Mouse (Mus musculus) heart, embryonic 10.5 days (tissue): ENCODE measurements around the gene Prune1. TPM values are rescaled to one million over a fixed set of nuclear protein-coding genes. Genes with fewer than 3 reads are reported as not detected.

ENCODE experiments used
- DNase-seq: peaks from one replicate; pipeline ENCODE4 v3.0.0-alpha.2; 2017; ENCODE audit warnings: low spot score
- H3K27ac ChIP-seq: fragments of 300-500 bp; sonication (generic); 2 replicates; pipeline ENCODE4 v1.5.1; 2016; ENCODE audit warnings: mild to moderate bottlenecking
- H3K27me3 ChIP-seq: fragments of 300-500 bp; sonication (generic); 2 replicates; pipeline ENCODE4 v1.6.1; 2016; ENCODE audit warnings: mild to moderate bottlenecking; ENCODE audit not compliant: poor library complexity, insufficient read depth, severe bottlenecking
- H3K36me3 ChIP-seq: fragments of 300-500 bp; sonication (generic); 2 replicates; pipeline ENCODE4 v1.6.1; 2016; ENCODE audit warnings: mild to moderate bottlenecking, moderate library complexity
- H3K4me1 ChIP-seq: fragments of 300-500 bp; sonication (generic); 2 replicates; pipeline ENCODE4 v1.6.1; 2016; ENCODE audit warnings: mild to moderate bottlenecking
- H3K4me3 ChIP-seq: fragments of 300-500 bp; sonication (generic); 2 replicates; pipeline ENCODE4 v1.5.1; 2016; ENCODE audit warnings: mild to moderate bottlenecking, moderate library complexity
- H3K9me3 ChIP-seq: fragments of 300-500 bp; sonication (generic); 2 replicates; pipeline ENCODE4 v1.6.1; 2016; ENCODE audit warnings: mild to moderate bottlenecking, moderate library complexity
- WGBS: fragments of 180-500 bp; shearing (Covaris S2); methylation state at CpG from one replicate; pipeline ENCODE4 v1.1.7; 2016; 5-methylcytosine and 5-hydroxymethylcytosine counted together
- polyA plus RNA-seq: library from polyadenylated mRNA; unstranded; fragments of >200 nt; fragmentation: Nextera tagmentation; extraction: Ambion mirVana; gene quantifications from 2 replicates; pipeline ENCODE4 v1.2.1, GENCODE M21; 2016

The Prune1 gene
- polyA plus RNA-seq, 1 experiment from 2014 or later, result 30.7 TPM

DNA sequence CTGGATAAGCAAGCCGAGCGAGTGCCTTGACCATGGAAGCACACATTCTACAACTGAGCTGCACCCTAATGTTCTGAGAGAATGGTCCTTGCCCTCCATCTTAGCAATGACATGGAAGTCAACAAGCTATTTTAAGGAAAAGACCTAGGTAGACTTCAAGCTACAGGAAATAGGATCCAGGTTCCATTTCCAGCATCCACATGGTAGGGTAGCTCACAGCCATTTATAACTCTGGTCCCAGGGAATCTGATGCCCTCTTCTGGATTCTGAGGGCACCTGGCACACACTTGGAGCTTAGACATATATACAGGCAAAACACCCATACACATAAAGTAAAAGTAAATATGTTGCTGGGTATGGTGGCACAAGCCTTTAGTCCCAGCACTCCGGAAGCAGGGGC lies 15.8 kb downstream of the Prune1 start:
- DNase-seq, result no peak
- Histone ChIP-seq H3K9me3 (no peaks in the 10 kb centered on the region), H3K4me1 (peaks cover 17% of the 10 kb centered on the region; the same call in 1 of the 2 replicates), H3K4me3 (no peak overlapping the region), H3K27me3 (no peaks in the 10 kb centered on the region), H3K36me3 (peaks cover 74% of the 10 kb centered on the region), H3K27ac (no peak overlapping the region)
- WGBS, result 92% methylated on average over 3 of the region's 3 CpGs

DNA sequence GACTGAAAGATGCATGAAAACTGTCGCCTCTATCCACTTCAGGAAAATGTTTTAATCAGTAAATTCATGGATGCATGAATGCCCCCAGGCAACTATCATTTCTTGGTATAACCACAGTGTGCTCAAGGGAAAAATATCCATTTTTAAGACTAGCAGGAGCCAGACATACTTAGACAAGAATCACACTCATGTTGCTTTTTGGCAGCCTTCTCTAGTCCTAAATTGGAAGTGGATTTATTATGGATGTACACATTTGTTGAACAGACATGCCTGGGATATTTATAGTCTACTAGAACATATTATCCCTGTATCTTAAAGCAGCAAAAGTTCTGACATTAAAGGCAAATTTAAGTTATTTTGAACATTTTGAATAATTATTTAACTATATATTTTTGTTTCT lies 17.2 kb downstream of the Prune1 start:
- Histone ChIP-seq H3K4me1 (peaks cover 15% of the 10 kb centered on the region; the same call in 1 of the 2 replicates), H3K27me3 (no peaks in the 10 kb centered on the region), H3K9me3 (no peaks in the 10 kb centered on the region), H3K4me3 (no peak overlapping the region), H3K27ac (no peak overlapping the region), H3K36me3 (peaks cover 87% of the 10 kb centered on the region)
- no peak for DNase-seq
- 91% methylated on average over 1 of the region's 1 CpGs for WGBS

DNA sequence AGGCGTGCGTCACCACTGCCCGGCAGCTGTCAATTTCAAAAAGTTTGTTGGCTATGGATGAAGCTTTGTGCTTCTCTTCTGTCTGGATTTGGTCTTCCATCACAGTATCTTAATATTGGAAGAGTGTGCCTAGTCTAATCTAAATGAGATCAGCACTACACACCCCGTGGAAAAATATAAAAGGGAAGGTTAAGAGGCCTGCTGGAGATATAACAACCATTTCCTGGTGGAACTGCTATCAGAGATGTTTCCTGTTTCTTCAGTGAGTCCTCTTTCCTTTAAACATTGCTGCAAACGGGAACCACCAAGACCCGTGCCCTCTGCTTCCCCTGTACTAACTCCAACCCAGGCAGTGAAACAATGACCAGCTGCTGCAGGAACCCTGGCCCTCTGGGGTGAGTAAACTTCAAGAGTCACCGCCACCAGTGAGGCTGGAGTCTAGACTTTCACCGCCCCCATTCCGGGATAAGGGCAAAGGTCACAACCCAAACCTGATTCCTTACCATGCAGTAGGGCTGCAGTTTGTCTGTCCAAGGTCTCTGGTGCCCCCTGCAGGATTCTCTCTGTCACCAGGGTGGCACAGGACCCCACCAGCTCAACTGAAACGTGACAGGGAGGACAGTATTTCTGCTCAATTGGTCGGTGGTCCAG lies 18.7 kb downstream of the Prune1 start:
- DNase-seq, result peak; percentile 84
- 47% methylated on average over 11 of the region's 11 CpGs for WGBS
- Histone ChIP-seq H3K4me3 (no peak overlapping the region), H3K36me3 (peaks cover 93% of the 10 kb centered on the region), H3K27ac (no peak overlapping the region), H3K9me3 (no peaks in the 10 kb centered on the region), H3K27me3 (no peaks in the 10 kb centered on the region), H3K4me1 (peaks cover 5% of the 10 kb centered on the region; the same call in 1 of the 2 replicates)

DNA sequence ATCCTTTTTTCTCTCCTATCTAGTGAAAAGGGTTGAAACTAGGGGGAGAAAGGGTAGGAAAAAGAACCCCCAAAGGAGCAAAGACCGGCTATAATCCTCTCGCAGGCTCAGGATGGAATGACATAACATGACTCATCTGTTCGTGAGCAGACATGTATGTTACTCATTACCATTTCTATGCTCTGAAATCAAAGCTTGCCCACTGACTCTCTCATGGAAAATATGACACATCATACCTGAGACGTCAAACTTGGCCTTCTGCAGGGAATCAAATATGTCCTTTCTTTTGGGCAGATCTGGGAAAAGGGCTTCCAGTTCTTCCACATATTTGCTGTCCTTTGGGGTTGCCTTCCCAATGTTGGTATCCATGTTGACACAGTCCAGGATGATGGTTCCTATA lies 19.9 kb downstream of the Prune1 start:
- 90% methylated on average over 4 of the region's 4 CpGs for whole genome bisulfite sequencing
- no peak for DNase-seq
- Histone ChIP-seq H3K4me3 (no peak overlapping the region), H3K9me3 (no peaks in the 10 kb centered on the region), H3K27ac (no peak overlapping the region), H3K4me1 (peaks cover 5% of the 10 kb centered on the region; the same call in 1 of the 2 replicates), H3K36me3 (peaks cover 92% of the 10 kb centered on the region), H3K27me3 (no peaks in the 10 kb centered on the region)

DNA sequence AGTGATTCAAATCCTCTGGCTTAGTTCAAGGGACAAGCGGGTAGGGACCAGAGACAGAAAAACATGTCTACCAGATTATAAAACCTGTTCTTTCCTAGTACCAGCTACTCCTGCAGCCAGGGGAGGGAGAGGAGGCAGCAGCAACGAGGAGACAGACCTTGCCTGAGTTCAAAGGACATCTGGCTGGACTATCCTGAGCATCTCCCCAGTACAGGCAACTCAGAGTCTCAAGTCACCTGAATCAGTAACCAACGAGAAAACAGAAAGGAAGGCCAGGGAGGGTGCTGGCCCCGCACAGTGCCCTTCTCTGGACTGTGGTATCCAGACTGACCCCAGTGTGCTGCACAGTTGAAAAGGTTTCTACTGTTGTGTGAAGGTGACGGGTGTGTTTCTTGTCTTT lies 24.9 kb downstream of the Prune1 start:
- no peak for DNase-seq
- Histone ChIP-seq H3K9me3 (no peaks in the 10 kb centered on the region), H3K4me3 (no peak overlapping the region), H3K27me3 (no peaks in the 10 kb centered on the region), H3K27ac (no peak overlapping the region), H3K36me3 (peaks cover 90% of the 10 kb centered on the region), H3K4me1 (no peaks in the 10 kb centered on the region)
- WGBS, result 85% methylated on average over 5 of the region's 5 CpGs

DNA sequence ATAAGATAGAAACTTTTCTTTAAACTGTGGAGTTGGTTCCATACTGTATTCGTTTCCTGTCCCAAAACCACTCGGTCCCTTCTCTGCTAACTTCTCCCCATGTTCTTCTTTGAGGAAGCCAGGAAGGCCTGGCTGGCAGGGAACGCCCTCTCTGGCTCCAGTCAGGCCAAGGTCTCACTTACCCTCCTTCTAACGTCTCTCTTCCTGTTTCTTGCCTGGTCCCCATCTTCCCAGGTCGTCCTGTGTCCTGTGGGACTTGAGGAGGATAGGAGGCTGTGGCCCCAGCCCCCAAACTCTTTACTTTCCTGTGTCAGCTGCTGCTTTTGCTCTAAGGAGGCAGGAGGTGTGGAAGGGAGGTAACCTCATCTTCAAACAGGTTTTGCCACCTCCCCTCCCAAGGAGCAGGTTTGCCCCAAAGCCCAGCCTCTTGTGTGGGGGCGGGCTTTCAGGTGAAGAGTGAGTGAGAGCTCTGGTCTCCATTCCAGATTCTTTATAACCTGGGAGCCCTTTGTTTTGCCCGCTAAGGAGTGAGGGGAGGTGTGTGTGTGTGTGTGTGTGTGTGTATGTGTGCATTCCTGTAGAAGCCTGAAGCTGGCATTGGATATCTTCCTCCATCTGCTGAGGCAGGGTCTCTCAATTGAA lies 31.0 kb downstream of the Prune1 start, which contains the start of gene Bnipl:
TSS of gene Bnipl (minus strand) at position 411 of the 642 bp plus-strand sequence.
- Histone ChIP-seq H3K36me3 (peaks cover 32% of the 10 kb centered on the region), H3K27ac (no peak within 1 kb of the TSS), H3K4me1 (no peaks in the 10 kb centered on the region), H3K9me3 (no peaks in the 10 kb centered on the region), H3K4me3 (no peak within 1 kb of the TSS), H3K27me3 (no peaks in the 10 kb centered on the region)
- 45% methylated on average over 7 of the region's 7 CpGs for WGBS
- DNase-seq, result no peak

DNA sequence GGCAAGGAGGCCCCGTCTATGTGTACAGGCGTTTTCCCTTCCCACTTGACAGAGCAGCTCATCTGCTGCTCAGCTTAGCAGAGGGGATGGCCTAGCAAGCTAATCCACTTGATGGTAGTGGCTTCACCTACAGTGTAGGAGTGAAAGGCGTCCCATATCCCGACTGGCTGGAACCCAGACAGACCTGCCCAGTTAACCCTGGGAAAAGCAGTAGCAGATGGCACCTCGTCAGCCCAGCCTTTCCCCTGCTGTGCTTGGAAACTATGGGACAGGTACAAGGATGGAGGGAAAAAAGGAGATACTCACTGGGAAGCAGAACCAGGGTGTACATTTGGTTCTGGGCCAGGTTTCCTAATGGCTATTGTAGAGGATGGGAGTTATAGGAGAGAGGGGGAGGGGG lies 31.5 kb downstream of the Prune1 start:
- H3K9me3 ChIP-seq, result no peaks in the 10 kb centered on the region
- H3K36me3 ChIP-seq, result peaks cover 30% of the 10 kb centered on the region
- no peak overlapping the region for H3K27ac ChIP-seq
- no peaks in the 10 kb centered on the region for H3K27me3 ChIP-seq
- H3K4me3 ChIP-seq, result no peak overlapping the region
- no peak for DNase-seq
- H3K4me1 ChIP-seq, result no peaks in the 10 kb centered on the region
- WGBS, result 75% methylated on average over 5 of the region's 5 CpGs

DNA sequence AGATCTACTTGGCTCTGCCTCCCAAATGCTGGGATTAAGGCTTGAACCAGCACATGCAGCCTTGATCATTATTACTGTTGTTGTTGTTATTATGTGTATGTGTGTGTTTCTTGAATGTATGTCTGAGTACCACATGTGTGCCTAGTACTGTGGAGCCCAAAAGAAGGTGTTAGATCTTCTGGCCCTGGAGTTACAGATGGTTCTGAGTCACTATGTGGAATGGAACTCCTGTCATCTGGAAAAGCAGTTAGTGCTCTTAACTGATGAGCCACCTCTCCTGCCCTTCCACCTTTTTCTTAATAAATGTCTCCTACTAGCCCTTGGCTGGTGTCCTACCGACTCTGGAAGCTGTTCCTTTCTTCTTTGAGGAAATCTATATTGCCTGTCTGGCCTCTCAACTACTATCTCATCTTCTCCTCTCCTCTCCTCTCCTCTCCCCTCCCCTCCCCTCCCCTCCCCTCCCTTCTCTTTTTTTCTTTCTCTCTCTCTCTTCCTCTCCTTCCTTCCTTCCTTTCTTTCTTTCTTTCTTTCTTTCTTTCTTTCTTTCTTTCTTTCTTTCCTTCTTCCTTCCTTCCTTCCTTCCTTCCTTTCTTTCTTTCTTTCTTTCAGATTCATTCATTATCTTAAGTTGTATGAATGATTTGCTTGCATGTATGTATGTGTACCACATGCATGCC lies 34.1 kb downstream of the Prune1 start:
- Histone ChIP-seq H3K27ac (no peak overlapping the region), H3K9me3 (no peaks in the 10 kb centered on the region), H3K36me3 (peaks cover 14% of the 10 kb centered on the region), H3K27me3 (no peaks in the 10 kb centered on the region), H3K4me3 (no peak overlapping the region), H3K4me1 (0 out of 2 replicates have a peak, but pooled peaks cover 2% of the 10 kb centered on the region)
- DNase-seq, result no peak
- WGBS, result 69% methylated on average over 1 of the region's 1 CpGs

DNA sequence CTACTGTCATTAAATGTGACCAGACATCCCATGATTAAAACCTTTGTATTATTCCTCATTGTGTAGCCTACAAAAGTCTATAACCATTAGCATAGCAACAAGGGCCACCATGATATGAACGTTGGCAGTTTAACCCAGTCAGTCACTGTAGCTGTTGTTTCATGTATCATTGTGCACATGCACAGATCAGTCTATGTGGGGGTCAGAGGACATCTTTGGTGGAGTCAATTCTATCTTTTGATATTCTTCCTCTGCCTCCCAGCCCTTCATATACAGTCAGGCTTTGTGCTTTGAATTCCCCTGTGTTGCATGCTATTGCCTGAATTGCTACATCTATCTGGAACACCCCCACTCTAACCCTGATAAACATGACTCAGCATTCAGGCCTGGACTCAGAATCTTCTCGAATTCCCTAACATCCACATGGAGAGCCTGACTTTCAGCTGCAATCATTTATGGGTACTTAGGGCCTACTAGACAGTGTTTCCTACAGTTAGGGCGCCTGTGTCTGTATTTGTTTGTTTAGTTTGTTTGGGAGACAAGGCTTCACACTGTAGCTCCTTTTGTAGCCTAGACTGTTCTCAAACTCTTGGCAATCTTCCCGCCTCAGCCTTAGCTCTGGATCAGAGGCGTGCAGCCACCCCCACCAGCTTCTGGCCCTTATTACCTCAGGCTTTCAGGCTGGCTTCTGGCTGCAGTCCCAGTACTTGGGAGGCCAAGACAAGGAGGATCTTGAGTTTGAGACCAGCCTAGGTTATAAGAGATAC lies 35.2 kb downstream of the Prune1 start:
- H3K9me3 ChIP-seq, result no peaks in the 10 kb centered on the region
- WGBS, result 82% methylated on average over 5 of the region's 5 CpGs
- H3K4me3 ChIP-seq, result no peak overlapping the region
- no peak overlapping the region for H3K27ac ChIP-seq
- 0 out of 2 replicates have a peak, but pooled peaks cover 2% of the 10 kb centered on the region for H3K4me1 ChIP-seq
- no peak for DNase-seq
- no peaks in the 10 kb centered on the region for H3K27me3 ChIP-seq
- peaks cover 11% of the 10 kb centered on the region for H3K36me3 ChIP-seq

DNA sequence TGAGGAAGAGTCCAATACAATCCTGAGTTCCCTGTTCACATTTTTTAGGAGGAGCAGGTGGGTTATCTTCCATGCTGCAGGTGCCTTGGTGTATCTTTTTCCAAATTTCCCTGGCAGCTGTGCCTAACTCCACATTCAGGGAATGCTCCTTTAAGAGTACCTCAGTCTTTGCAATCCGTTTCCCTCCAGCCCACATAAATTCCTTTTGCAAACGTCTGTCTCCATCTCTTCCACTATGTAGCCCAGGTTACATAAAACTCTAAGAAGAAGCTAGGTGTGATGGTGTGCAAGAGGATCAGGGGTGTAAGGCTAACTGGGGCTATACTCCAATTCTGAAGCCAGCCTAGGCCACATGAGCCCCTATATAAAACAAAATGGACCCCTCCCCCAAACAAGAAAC lies 38.8 kb downstream of the Prune1 start:
- no peaks in the 10 kb centered on the region for H3K27me3 ChIP-seq
- peaks cover 16% of the 10 kb centered on the region for H3K36me3 ChIP-seq
- H3K4me3 ChIP-seq, result no peak overlapping the region
- no peak overlapping the region for H3K27ac ChIP-seq
- H3K4me1 ChIP-seq, result peaks cover 12% of the 10 kb centered on the region; the same call in 1 of the 2 replicates
- WGBS, result 87% methylated on average over 2 of the region's 2 CpGs
- H3K9me3 ChIP-seq, result no peaks in the 10 kb centered on the region
- DNase-seq, result no peak

DNA sequence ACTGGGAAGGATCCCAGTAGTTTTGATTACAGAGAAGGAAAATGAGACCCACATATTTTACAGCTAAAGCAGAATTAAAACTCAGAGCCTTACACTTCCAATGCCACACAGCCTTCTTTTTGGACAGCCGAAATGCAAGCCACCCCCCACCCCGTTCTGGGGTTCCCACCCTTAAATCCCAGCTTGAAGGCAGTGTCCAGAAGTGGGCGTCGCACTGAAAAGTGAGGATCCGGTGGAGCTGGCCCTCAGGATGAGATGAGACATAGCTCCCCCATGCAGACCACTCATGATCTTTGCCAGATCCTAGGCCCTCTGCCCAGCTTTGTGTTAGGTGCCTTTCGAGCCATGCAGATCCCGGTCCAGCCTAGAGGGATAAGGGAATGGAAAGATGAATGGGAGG lies 40.4 kb downstream of the Prune1 start, which contains the start of gene Gm128:
TSS of gene Gm128 (minus strand) at position 101 of the 400 bp plus-strand sequence.
- Histone ChIP-seq H3K27ac (peak within 1 kb of the TSS; percentile 43; the same call in 1 of the 2 replicates), H3K36me3 (peaks cover 31% of the 10 kb centered on the region), H3K9me3 (no peaks in the 10 kb centered on the region), H3K27me3 (no peaks in the 10 kb centered on the region), H3K4me1 (peaks cover 12% of the 10 kb centered on the region; the same call in 1 of the 2 replicates), H3K4me3 (peak within 1 kb of the TSS; percentile 42)
- 69% methylated on average over 7 of the region's 7 CpGs for WGBS
- DNase-seq, result no peak

DNA sequence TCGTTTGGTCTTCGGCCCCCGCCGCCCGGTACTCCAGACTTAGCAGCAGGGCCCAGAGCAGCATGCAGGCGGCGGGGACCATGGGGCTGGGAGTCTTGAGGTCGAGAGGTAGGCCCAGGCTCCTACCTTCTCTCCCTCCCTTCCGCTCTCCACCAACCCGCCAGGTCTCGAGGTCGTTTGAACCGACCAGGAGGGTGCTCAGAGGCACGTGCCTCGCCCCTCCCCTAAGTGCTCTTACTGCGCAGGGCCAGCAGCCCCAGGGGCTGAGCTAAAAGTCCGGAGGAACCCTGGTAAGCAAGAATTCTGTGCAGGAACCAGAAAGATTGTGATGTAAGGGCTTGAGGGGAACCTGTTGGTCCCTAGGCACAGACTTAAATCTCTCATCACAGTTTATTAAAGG lies 41.0 kb downstream of the Prune1 start:
- Histone ChIP-seq H3K27ac (peak overlapping the region; percentile 43; the same call in 1 of the 2 replicates), H3K4me3 (peak overlapping the region; percentile 42), H3K9me3 (no peaks in the 10 kb centered on the region), H3K36me3 (peaks cover 37% of the 10 kb centered on the region), H3K27me3 (no peaks in the 10 kb centered on the region), H3K4me1 (peaks cover 12% of the 10 kb centered on the region; the same call in 1 of the 2 replicates)
- DNase-seq, result no peak
- 23% methylated on average over 17 of the region's 17 CpGs for WGBS
